Mouse (Mus musculus): ENCODE results near the gene Hnrnpab. TPM values are rescaled to one million over a fixed set of nuclear protein-coding genes. Genes with fewer than 3 reads are reported as not detected.

The Hnrnpab gene
- 100 to 1,000 TPM; 237 to 257 TPM for total RNA-seq (2021)

GRCm38 (mm10) chr11:51606447-51607095, at the start of gene Hnrnpab:
Hnrnpab (minus strand) TSS chr11:51606847.
- peak; percentile 98 to 99 for DNase-seq
- intact Hi-C loops (cut with DNase I), result no loop called here

- intact Hi-C loops (cut with DNase I), result no loop called here
- DNase-seq, result no peak
These were observed 48.2 kb upstream of the Hnrnpab start for GRCm38 (mm10) chr11:51654891-51655290.

GRCm38 (mm10) chr11:51653736-51654135, 47.1 kb upstream of the Hnrnpab start:
- intact Hi-C loops (cut with DNase I), result no loop called here
- DNase-seq, result no peak

- no peak for DNase-seq
- intact Hi-C loops (cut with DNase I), result no loop called here
These were observed 46.3 kb upstream of the Hnrnpab start for GRCm38 (mm10) chr11:51652889-51653418.

- intact Hi-C loops (cut with DNase I), result loop anchor here (2.0 kb wide), 1 partner anchor 32 kb away; the partner anchor contains the start of gene Nhp2
- DNase-seq, result peak; percentile 82
These were observed 44.3 kb upstream of the Hnrnpab start, which contains the start of the genes N4bp3 and D930048N14Rik for GRCm38 (mm10) chr11:51650691-51651515. N4bp3 (minus strand) TSS chr11:51650842. D930048N14Rik (plus strand) TSS chr11:51650954.

GRCm38 (mm10) chr11:51650261-51650660, 43.6 kb upstream of the Hnrnpab start:
- DNase-seq, result no peak
- intact Hi-C loops (cut with DNase I), result loop anchor here (2.0 kb wide), 1 partner anchor 31 kb away; the partner anchor contains the start of gene Nhp2

GRCm38 (mm10) chr11:51649889-51650199, 43.2 kb upstream of the Hnrnpab start:
- intact Hi-C loops (cut with DNase I), result loop anchor here (2.0 kb wide), 1 partner anchor 31 kb away; the partner anchor contains the start of gene Nhp2
- no peak for DNase-seq

GRCm38 (mm10) chr11:51649111-51649888, 42.7 kb upstream of the Hnrnpab start:
- no peak for DNase-seq
- intact Hi-C loops (cut with DNase I), result no loop called here

- intact Hi-C loops (cut with DNase I), result no loop called here
- DNase-seq, result peak in 1 of 2 experiments; percentile 63
These were observed 41.9 kb upstream of the Hnrnpab start for GRCm38 (mm10) chr11:51648566-51648965.

- intact Hi-C loops (cut with DNase I), result no loop called here
- peak; percentile 69 to 71 for DNase-seq
These were observed 40.4 kb upstream of the Hnrnpab start for GRCm38 (mm10) chr11:51646751-51647667.

GRCm38 (mm10) chr11:51646245-51646644, 39.6 kb upstream of the Hnrnpab start:
- intact Hi-C loops (cut with DNase I), result no loop called here
- no peak for DNase-seq

GRCm38 (mm10) chr11:51645293-51645692, 38.6 kb upstream of the Hnrnpab start:
- intact Hi-C loops (cut with DNase I), result no loop called here
- no peak for DNase-seq

GRCm38 (mm10) chr11:51644217-51644616, 37.6 kb upstream of the Hnrnpab start:
- intact Hi-C loops (cut with DNase I), result no loop called here
- DNase-seq, result no peak

GRCm38 (mm10) chr11:51643761-51644160, 37.1 kb upstream of the Hnrnpab start:
- DNase-seq, result no peak
- intact Hi-C loops (cut with DNase I), result no loop called here

GRCm38 (mm10) chr11:51643202-51643601, 36.6 kb upstream of the Hnrnpab start:
- intact Hi-C loops (cut with DNase I), result no loop called here
- DNase-seq, result no peak

GRCm38 (mm10) chr11:51640748-51641147, 34.1 kb upstream of the Hnrnpab start:
- intact Hi-C loops (cut with DNase I), result no loop called here
- no peak for DNase-seq

- no peak for DNase-seq
- intact Hi-C loops (cut with DNase I), result loop anchor here (5.0 kb wide), 1 partner anchor 49 kb away; the partner anchor contains the start of gene 0610009B22Rik
These were observed 31.9 kb upstream of the Hnrnpab start for GRCm38 (mm10) chr11:51638497-51638896.

GRCm38 (mm10) chr11:51637971-51638414, 31.3 kb upstream of the Hnrnpab start:
- intact Hi-C loops (cut with DNase I), result loop anchor here (5.0 kb wide), 1 partner anchor 49 kb away; the partner anchor contains the start of gene 0610009B22Rik
- DNase-seq, result peak; percentile 55 to 68

GRCm38 (mm10) chr11:51636323-51636684, 29.7 kb upstream of the Hnrnpab start:
- peak; percentile 67 to 73 for DNase-seq
- intact Hi-C loops (cut with DNase I), result loop anchor here (1.0 to 5.0 kb wide), 2 partner anchors 17 to 51 kb away; partner anchors contain the start of genes 0610009B22Rik and Nhp2
